Mouse (Mus musculus) limb, embryonic 13.5 days (tissue): ENCODE data around the gene Gm10190. TPM values are rescaled to one million over a fixed set of nuclear protein-coding genes. Genes with fewer than 3 reads are reported as not detected.
"Not testable (repeated sequence)": the region's sequence is repeated elsewhere in the genome, so short reads cannot be mapped to it uniquely, and the experiment has no call there.

Source experiments
- ATAC-seq: fragments of 200-750 bp; cut with Nextera tagmentation; 2 replicates; pipeline ENCODE4 v1.8.0; 2017; ENCODE audit warnings: low read depth, moderate number of reproducible peaks, moderate TSS enrichment; ENCODE audit not compliant: low FRiP score
- H3K27ac ChIP-seq: fragments of 300-500 bp; sonication (generic); 2 replicates; pipeline ENCODE4 v1.5.1; 2015; ENCODE audit warnings: inconsistent platforms, mild to moderate bottlenecking, moderate library complexity
- H3K27me3 ChIP-seq: fragments of 300-500 bp; sonication (generic); 2 replicates; pipeline ENCODE4 v1.6.1; 2015; ENCODE audit warnings: mild to moderate bottlenecking, inconsistent platforms
- H3K36me3 ChIP-seq: fragments of 300-500 bp; sonication (generic); 2 replicates; pipeline ENCODE4 v1.6.1; 2015; ENCODE audit warnings: inconsistent platforms, mild to moderate bottlenecking, moderate library complexity
- H3K4me1 ChIP-seq: fragments of 300-500 bp; sonication (generic); 2 replicates; pipeline ENCODE4 v1.6.1; 2015; ENCODE audit warnings: inconsistent platforms
- H3K4me2 ChIP-seq: fragments of 300-500 bp; sonication (generic); replicated peaks from 2 replicates; pipeline ENCODE4 v1.6.1; 2015; ENCODE audit warnings: inconsistent platforms, mild to moderate bottlenecking, moderate library complexity
- H3K4me3 ChIP-seq: fragments of 300-500 bp; sonication (generic); 2 replicates; pipeline ENCODE4 v1.5.1; 2015; ENCODE audit warnings: moderate library complexity, mild to moderate bottlenecking, inconsistent platforms
- H3K9ac ChIP-seq: fragments of 300-500 bp; sonication (generic); 2 replicates; pipeline ENCODE4 v1.6.1; 2015; ENCODE audit warnings: mild to moderate bottlenecking, inconsistent platforms
- H3K9me3 ChIP-seq: fragments of 300-500 bp; sonication (generic); 2 replicates; pipeline ENCODE4 v1.6.1; 2016; ENCODE audit warnings: inconsistent platforms
- WGBS: fragments of 180-500 bp; shearing (Covaris S2); methylation state at CpG from one replicate; pipeline ENCODE4 v1.1.7; 2015; 5-methylcytosine and 5-hydroxymethylcytosine counted together
- polyA plus RNA-seq: library from polyadenylated mRNA; unstranded; fragments of >200 nt; fragmentation: Nextera tagmentation; extraction: Ambion mirVana; gene quantifications from 2 replicates; pipeline ENCODE4 v1.2.1, GENCODE M21; 2015

The Gm10190 gene
- 2.3 and 2.7 TPM in 2 replicates for polyA plus RNA-seq

GRCm38 (mm10) chr17:80372989-80373725, at the start of gene Gm10190:
TSS of gene Gm10190 (minus strand) at chr17:80373541.
- H3K27ac ChIP-seq: peak within 1 kb of the TSS; percentile 72
- ATAC-seq: peak; percentile 98
- H3K4me2 ChIP-seq: peak within 1 kb of the TSS; percentile 82
- no peaks in the 10 kb centered on the region for H3K9me3 ChIP-seq
- peaks cover 7% of the 10 kb centered on the region for H3K27me3 ChIP-seq
- H3K36me3 ChIP-seq: no peaks in the 10 kb centered on the region
- H3K4me1 ChIP-seq: 0 out of 2 replicates have a peak, but pooled peaks cover 5% of the 10 kb centered on the region
- WGBS: 5% methylated on average over 102 of the region's 102 CpGs
- H3K4me3 ChIP-seq: peak within 1 kb of the TSS; percentile 43
- H3K9ac ChIP-seq: peak within 1 kb of the TSS; percentile 81

GRCm38 (mm10) chr17:80420998-80421397, 47.7 kb upstream of the Gm10190 start:
- H3K4me2 ChIP-seq: no peak overlapping the region
- no peak for ATAC-seq
- H3K9ac ChIP-seq: no peak overlapping the region
- WGBS: 91% methylated on average over 1 of the region's 1 CpGs
- H3K4me3 ChIP-seq: no peak overlapping the region
- no peaks in the 10 kb centered on the region for H3K4me1 ChIP-seq
- H3K36me3 ChIP-seq: peaks cover 48% of the 10 kb centered on the region
- no peak overlapping the region for H3K27ac ChIP-seq
- no peaks in the 10 kb centered on the region for H3K27me3 ChIP-seq
- H3K9me3 ChIP-seq: no peaks in the 10 kb centered on the region

GRCm38 (mm10) chr17:80418572-80419210, 45.4 kb upstream of the Gm10190 start:
- no peaks in the 10 kb centered on the region for H3K9me3 ChIP-seq
- no peak for ATAC-seq
- H3K27ac ChIP-seq: no peak overlapping the region
- H3K9ac ChIP-seq: no peak overlapping the region
- no peak overlapping the region for H3K4me2 ChIP-seq
- no peaks in the 10 kb centered on the region for H3K27me3 ChIP-seq
- no peak overlapping the region for H3K4me3 ChIP-seq
- WGBS: 89% methylated on average over 10 of the region's 10 CpGs
- H3K36me3 ChIP-seq: peaks cover 65% of the 10 kb centered on the region
- H3K4me1 ChIP-seq: no peaks in the 10 kb centered on the region

GRCm38 (mm10) chr17:80411182-80411581, 37.8 kb upstream of the Gm10190 start:
- no peak overlapping the region for H3K9ac ChIP-seq
- no peak for ATAC-seq
- H3K27me3 ChIP-seq: no peaks in the 10 kb centered on the region
- WGBS: 73% methylated on average over 1 of the region's 1 CpGs
- no peak overlapping the region for H3K27ac ChIP-seq
- H3K36me3 ChIP-seq: peaks cover 79% of the 10 kb centered on the region
- H3K4me1 ChIP-seq: no peaks in the 10 kb centered on the region
- no peaks in the 10 kb centered on the region for H3K9me3 ChIP-seq
- no peak overlapping the region for H3K4me3 ChIP-seq
- no peak overlapping the region for H3K4me2 ChIP-seq

- Histone ChIP-seq H3K4me2 (no peak overlapping the region), H3K36me3 (peaks cover 40% of the 10 kb centered on the region), H3K27ac (no peak overlapping the region), H3K27me3 (no peaks in the 10 kb centered on the region), H3K4me3 (no peak overlapping the region), H3K4me1 (no peaks in the 10 kb centered on the region), H3K9ac (no peak overlapping the region), H3K9me3 (no peaks in the 10 kb centered on the region)
- no peak for ATAC-seq
- WGBS: 96% methylated on average over 7 of the region's 7 CpGs
These were observed 24.9 kb upstream of the Gm10190 start for GRCm38 (mm10) chr17:80398243-80398642.

- Histone ChIP-seq H3K4me3 (peak overlapping the region; percentile 46), H3K27ac (no peak overlapping the region), H3K4me1 (no peaks in the 10 kb centered on the region), H3K27me3 (no peaks in the 10 kb centered on the region), H3K9me3 (no peaks in the 10 kb centered on the region), H3K36me3 (0 out of 2 replicates have a peak, but pooled peaks cover 4% of the 10 kb centered on the region), H3K9ac (peak overlapping the region; percentile 55; the same call in 1 of the 2 replicates), H3K4me2 (peak overlapping the region; percentile 66)
- ATAC-seq: peak; percentile 82
- WGBS: 12% methylated on average over 17 of the region's 17 CpGs
These were observed 18.4 kb upstream of the Gm10190 start for GRCm38 (mm10) chr17:80391423-80392403.

- no peak overlapping the region for H3K27ac ChIP-seq
- no peak for ATAC-seq
- WGBS: 71% methylated on average over 10 of the region's 10 CpGs
These were observed 16.7 kb upstream of the Gm10190 start for GRCm38 (mm10) chr17:80390024-80390423.

GRCm38 (mm10) chr17:80385671-80386070, 12.3 kb upstream of the Gm10190 start:
- Histone ChIP-seq H3K27me3 (no peaks in the 10 kb centered on the region), H3K9me3 (no peaks in the 10 kb centered on the region), H3K27ac (no peak overlapping the region), H3K9ac (no peak overlapping the region), H3K36me3 (no peaks in the 10 kb centered on the region), H3K4me1 (no peaks in the 10 kb centered on the region), H3K4me3 (no peak overlapping the region), H3K4me2 (no peak overlapping the region)
- 73% methylated on average over 1 of the region's 1 CpGs for WGBS
- no peak for ATAC-seq

More at GRCm38 (mm10) chr17:80390024-80390423, 16.7 kb upstream of the Gm10190 start:
- H3K36me3 ChIP-seq: no peaks in the 10 kb centered on the region
- no peaks in the 10 kb centered on the region for H3K27me3 ChIP-seq
- no peaks in the 10 kb centered on the region for H3K9me3 ChIP-seq
- no peak overlapping the region for H3K4me2 ChIP-seq
- no peaks in the 10 kb centered on the region for H3K4me1 ChIP-seq
- H3K4me3 ChIP-seq: no peak overlapping the region
- no peak overlapping the region for H3K9ac ChIP-seq

- not testable (repeated sequence) for H3K9ac ChIP-seq, H3K9me3 ChIP-seq, H3K27ac ChIP-seq, H3K27me3 ChIP-seq, H3K36me3 ChIP-seq, ATAC-seq, H3K4me2 ChIP-seq, H3K4me3 ChIP-seq, H3K4me1 ChIP-seq
These were observed 5.0 kb upstream of the Gm10190 start for GRCm38 (mm10) chr17:80378386-80378785.

GRCm38 (mm10) chr17:80373726-80374096, 370 bp upstream of the Gm10190 start:
- H3K9ac ChIP-seq: peak overlapping the region; percentile 81
- 0 out of 2 replicates have a peak, but pooled peaks cover 5% of the 10 kb centered on the region for H3K4me1 ChIP-seq
- no peaks in the 10 kb centered on the region for H3K36me3 ChIP-seq
- H3K27ac ChIP-seq: no peak overlapping the region
- peak overlapping the region; percentile 82 for H3K4me2 ChIP-seq
- ATAC-seq: peak; percentile 86
- WGBS: 21% methylated on average over 29 of the region's 29 CpGs
- H3K4me3 ChIP-seq: peak overlapping the region; percentile 43
- no peaks in the 10 kb centered on the region for H3K9me3 ChIP-seq
- peaks cover 7% of the 10 kb centered on the region for H3K27me3 ChIP-seq

- H3K4me2 ChIP-seq: no peak overlapping the region
- 87% methylated on average over 9 of the region's 9 CpGs for WGBS
- ATAC-seq: no peak
- H3K4me1 ChIP-seq: 0 out of 2 replicates have a peak, but pooled peaks cover 5% of the 10 kb centered on the region
- H3K9me3 ChIP-seq: no peaks in the 10 kb centered on the region
- H3K27me3 ChIP-seq: no peaks in the 10 kb centered on the region
- H3K27ac ChIP-seq: no peak overlapping the region
- H3K9ac ChIP-seq: no peak overlapping the region
- no peaks in the 10 kb centered on the region for H3K36me3 ChIP-seq
- no peak overlapping the region for H3K4me3 ChIP-seq
These were observed 4.7 kb downstream of the Gm10190 start for GRCm38 (mm10) chr17:80368606-80369005.

- WGBS: 86% methylated on average over 5 of the region's 5 CpGs
- H3K4me2 ChIP-seq: no peak overlapping the region
- no peaks in the 10 kb centered on the region for H3K4me1 ChIP-seq
- no peak overlapping the region for H3K9ac ChIP-seq
- no peaks in the 10 kb centered on the region for H3K27me3 ChIP-seq
- no peaks in the 10 kb centered on the region for H3K9me3 ChIP-seq
- H3K4me3 ChIP-seq: no peak overlapping the region
- no peaks in the 10 kb centered on the region for H3K36me3 ChIP-seq
- ATAC-seq: no peak
- no peak overlapping the region for H3K27ac ChIP-seq
These were observed 6.1 kb downstream of the Gm10190 start for GRCm38 (mm10) chr17:80367276-80367675.
